Mouse (Mus musculus): ENCODE measurements around the gene Gas2.

GRCm38 (mm10) chr7:51955424-51956041 is 93.7 kb downstream of the Gas2 start:
- TF ChIP-seq CTCF (IDR thresholded peaks at IDR 0.05; ENCODE audit: low read depth, low read length) (no peak), TAL1 (conservative IDR thresholded peaks at IDR 0.05; ENCODE audit: low read depth, low read length) (no peak), POLR2AphosphoS5 (IDR thresholded peaks at IDR 0.05; ENCODE audit: insufficient replicate concordance, low read depth, low read length) (no peak)
